Mouse (Mus musculus) CD4-positive, CD25-positive, alpha-beta regulatory T cell, adult 4 months (primary cell): ENCODE data around the gene Bckdhb. TPM values are rescaled to one million over a fixed set of nuclear protein-coding genes. Genes with fewer than 3 reads are reported as not detected.
"Not testable (repeated sequence)": the region's sequence is repeated elsewhere in the genome, so short reads cannot be mapped to it uniquely, and the experiment has no call there.

ENCODE experiments used
- ATAC-seq: one replicate; pipeline ENCODE4 v1.8.0; 2017
- polyA plus RNA-seq, 2 experiments: library from polyadenylated mRNA; unstranded; fragments of 100-300 nt; shearing (Covaris generic); gene quantifications; one replicate each; pipeline ENCODE4 v1.2.1; 2017

Gene Bckdhb
- polyA plus RNA-seq, 2 experiments from 2014 or later, result 11.6 to 14.2 TPM

GRCm38 (mm10) chr9:83964376-83964775 is 39.4 kb downstream of the Bckdhb start:
- ATAC-seq, result no peak

GRCm38 (mm10) chr9:83967439-83968050 is 42.6 kb downstream of the Bckdhb start:
- ATAC-seq, result no peak

- ATAC-seq, result no peak
Observed at GRCm38 (mm10) chr9:83969326-83969725, 44.4 kb downstream of the Bckdhb start.

- no peak for ATAC-seq
Observed at GRCm38 (mm10) chr9:83973467-83973866, 48.5 kb downstream of the Bckdhb start.

DNA sequence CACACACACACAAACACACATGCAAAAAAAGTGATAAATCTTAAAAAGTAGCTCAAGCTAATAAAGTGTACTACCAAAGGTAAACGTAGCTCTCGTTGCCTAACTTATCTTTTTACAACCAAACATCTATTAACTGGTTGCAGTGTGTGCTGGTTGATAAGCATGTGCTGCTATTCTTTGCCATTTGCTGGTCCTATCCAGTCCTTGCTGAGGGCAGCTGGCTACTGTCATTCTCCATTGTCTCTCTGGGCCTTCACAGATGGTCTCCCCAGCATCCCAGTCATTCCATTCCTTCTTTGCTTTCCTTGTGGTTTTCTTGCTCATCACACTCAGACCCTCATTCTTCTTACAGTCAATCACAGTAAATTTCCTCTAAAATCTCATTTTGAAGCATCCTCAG is 50.9 kb downstream of the Bckdhb start:
- no peak for ATAC-seq

DNA sequence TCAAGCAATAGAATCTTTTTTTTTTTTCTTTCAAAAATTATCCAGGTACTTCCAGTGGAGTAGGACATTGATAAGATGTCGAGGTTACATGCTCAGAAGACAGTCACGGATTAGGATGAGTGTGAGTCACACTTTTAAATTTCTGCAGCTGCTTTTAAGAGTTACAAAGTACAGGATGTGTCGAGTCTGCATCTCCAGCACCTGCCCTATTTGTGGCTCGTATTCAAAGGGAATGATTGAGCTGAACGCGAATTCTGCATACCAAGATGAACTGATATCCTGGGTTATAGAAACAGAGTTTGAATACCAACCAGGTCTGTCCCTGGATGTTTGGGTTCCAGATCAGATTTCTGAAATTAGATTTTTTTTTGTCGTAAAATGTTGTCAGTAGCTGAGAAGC is 56.3 kb downstream of the Bckdhb start:
- ATAC-seq, result no peak

DNA sequence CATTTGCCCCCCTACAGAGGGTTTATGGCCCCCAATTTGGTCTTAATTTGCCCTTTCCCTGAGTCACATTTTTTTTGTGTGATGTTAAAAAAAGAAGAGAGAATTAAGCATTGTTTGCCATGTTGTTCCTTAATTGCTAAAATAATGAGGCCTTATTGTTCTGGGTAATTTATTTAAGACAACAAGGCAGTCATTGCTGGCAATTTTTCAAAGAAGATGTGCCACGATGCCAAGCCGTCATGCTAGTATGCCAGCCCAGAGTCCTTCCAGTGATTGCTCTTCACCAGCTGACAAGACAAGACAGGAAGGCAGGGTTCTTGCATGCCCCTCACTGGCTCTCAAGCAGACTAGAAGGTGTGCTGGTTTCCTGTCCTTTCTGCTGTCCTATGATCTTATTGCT is 84.0 kb downstream of the Bckdhb start:
- no peak for ATAC-seq

DNA sequence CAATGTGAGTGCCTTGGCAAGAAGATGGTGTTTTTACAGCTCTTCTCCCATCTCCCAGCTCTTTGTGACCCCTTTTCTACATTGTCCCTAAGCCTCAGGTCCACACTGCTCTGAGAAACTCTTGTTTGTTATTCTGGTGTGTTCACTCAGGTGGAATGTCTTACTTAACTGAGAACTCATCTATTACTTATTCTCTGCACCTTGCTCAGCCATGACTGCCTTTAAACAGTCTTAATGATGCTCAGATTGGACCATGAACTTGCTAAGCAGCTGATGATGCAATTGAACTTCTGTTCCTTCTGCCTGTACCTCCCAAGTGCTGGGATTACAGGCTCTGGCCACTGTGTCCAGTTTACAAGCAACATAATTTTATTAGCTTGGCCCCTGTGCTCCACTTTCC is 86.2 kb downstream of the Bckdhb start:
- no peak for ATAC-seq

DNA sequence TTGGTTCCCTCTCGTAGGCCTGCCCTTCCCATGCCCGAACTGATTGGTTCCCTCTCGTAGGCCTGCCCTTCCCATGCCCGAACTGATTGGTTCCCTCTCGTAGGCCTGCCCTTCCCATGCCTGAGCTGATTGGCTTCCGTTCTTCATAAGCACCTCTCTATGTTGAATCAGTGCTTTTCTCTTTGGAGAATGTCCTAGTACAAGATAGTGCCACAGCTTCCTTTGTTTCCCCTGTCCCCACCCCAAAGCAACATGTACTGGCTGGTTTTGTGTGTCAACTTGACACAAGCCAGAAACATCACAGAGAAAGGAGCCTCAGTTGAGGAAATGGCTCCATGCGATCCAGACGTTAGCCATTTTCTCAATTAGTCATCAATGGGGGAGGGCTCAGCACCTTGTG is 93.2 kb downstream of the Bckdhb start:
- ATAC-seq, result not testable (repeated sequence)

DNA sequence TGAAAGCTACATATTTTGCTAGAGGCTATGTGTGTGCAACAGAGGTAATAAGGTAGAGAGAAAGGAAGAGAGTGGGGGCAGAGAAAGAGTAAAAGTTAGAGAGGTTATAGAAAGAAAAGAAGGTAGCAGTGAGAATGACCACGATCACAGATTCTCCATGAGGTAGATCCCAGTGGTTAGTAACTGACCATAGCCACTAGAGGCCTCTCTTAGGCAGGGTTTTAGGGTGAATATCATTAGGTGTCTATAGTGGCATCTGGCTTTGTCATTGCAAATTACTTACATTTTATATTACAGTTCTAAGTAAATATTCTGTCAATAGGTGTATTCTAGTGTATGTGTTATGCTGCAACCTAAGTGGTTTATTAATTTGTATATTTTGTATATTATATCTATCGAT is 94.7 kb downstream of the Bckdhb start:
- peak; percentile 61 for ATAC-seq

DNA sequence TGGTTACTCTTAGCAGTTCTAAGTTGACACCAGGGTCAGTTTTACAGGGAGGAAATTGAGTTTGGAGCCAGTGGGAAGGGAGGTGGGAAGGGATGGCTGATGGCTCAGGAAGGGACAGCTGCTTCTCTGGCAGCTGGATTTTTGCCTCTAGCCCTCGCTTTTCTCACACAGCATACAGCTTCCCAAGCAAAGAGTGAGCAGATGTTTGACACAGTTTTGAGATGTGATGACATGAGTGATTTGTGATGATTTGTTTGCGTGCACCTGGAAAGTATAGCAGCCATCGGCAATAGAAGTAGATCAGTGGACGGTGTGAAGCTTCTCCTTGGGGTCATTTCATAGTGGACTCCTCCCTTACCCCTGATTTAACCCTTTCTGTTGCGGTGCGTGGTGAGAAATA is 96.2 kb downstream of the Bckdhb start:
- no peak for ATAC-seq

DNA sequence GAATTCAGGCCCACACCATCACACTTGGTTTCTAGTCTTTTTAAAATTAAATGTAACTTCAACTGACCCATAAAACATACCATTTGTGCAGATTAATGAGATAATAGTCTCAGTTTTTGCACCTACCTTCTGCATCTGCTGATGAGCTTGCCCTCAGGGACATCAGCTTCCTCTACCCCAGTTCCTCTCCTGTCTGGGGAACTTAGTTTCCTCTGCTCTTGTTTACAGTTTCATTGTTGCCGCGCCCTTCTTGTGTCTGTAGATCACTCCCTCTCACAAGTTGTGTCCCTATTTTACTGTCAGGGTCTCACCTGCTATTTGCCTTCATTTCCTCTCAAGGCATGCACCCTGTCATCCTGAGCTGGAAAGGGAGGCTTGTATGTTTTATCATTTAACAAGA is 103.2 kb downstream of the Bckdhb start:
- ATAC-seq, result peak; percentile 39

DNA sequence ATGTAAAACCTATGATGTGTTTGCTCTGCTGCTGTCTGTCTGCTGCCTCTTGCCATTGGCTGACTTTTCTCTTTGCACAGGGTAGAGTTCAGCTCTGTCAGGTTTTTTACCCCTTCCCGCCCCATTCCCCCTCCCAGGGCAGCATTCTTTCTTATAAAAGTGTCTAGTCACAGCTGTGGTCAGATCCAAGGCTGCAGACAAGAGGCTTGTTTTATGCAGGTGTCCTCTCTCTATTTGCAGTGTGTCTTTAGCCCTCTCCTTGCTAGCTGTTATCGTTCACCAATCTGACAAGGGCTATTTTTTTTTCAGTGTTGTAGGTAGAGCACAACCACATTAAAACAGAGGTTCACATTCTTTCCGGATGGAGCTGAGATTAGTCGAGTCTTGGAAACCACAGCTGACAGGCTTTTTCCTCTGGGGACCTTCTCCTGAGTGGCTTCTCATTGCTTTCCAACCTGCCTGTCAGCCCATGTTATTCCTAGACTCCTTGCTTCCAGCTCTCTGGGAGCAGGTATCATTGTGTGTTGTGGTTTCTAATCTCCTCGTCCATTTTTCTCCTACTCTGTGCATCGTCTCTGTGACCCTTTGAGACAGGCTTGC is 105.8 kb downstream of the Bckdhb start:
- ATAC-seq, result peak; percentile 34

- ATAC-seq, result no peak
Observed at GRCm38 (mm10) chr9:84031406-84031805, 106.5 kb downstream of the Bckdhb start.

DNA sequence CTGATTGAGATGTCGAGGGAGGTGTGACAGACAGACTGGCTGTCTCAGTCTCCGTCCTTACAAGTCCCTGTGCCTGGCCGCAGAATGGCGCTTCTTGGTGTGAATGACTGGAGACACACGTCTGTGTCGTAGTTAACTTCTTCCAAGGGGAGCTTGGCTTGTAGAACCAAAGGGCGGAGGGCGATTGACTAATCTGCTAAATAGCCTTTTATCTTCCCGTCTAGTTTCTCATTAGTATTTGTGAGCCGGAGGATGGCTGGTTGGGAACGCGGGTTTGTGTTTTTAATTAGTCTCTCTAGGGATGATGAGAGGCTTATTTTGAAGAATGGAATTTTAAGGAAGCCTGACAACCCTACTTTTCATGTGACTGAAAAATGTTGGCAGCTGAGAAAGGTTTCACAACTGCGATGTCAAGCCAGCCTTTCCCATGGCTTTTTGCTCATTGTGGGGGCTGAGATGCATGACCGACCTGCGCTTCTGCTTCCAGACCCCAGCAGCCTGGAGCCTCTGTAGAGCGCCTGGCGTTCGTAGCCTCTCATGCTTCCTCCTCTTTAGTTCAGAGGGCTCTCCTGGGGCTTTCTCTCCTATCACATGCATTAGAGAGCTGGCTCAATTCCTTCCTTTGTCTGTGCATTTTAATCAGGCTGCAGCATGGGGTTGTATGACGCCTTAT is 107.9 kb downstream of the Bckdhb start:
- ATAC-seq, result no peak

- no peak for ATAC-seq
Observed at GRCm38 (mm10) chr9:84036046-84036445, 111.1 kb downstream of the Bckdhb start.

- ATAC-seq, result no peak
Observed at GRCm38 (mm10) chr9:84037224-84037623, 112.3 kb downstream of the Bckdhb start.

- ATAC-seq, result no peak
Observed at GRCm38 (mm10) chr9:84038946-84039345, 114.0 kb downstream of the Bckdhb start.

DNA sequence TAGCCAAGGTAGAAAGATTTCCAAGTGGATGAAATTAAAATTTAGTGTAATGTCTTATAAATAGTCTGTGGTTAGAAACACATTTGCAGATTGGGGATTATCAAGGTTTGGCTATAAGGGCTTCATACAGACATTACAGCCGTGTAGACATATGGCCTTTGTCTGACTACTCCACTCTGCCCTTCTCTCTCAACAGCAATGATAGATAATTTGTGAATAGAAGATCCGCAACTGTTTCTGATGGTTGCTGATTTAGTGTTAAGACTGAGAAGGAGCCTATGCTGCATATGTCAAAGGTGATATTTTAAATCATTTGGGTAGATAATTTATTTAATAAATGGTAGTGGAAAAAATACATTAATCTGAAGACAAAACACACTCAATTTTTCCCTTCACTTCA is 115.4 kb downstream of the Bckdhb start:
- no peak for ATAC-seq

- ATAC-seq, result peak; percentile 92
Observed at GRCm38 (mm10) chr9:84041631-84042277, 116.8 kb downstream of the Bckdhb start.

DNA sequence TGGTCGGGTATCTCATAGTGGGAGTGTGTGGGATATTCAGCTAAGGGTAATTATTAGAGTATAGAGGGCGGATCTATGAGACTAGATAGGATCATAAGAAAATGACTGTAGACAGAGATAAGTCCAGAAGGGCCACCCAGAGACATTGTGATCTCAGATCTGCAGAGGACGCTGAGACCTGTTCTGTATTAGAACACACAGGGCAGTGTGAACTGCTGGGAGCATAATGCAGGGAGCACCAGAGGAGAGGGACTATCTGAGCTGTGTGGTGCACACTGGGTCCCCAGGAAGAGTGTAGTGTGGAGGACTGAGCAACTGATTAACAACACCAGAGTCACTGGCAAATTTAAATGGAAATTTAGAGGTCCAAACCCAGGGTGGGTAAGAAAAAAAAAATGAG is 117.6 kb downstream of the Bckdhb start:
- no peak for ATAC-seq

DNA sequence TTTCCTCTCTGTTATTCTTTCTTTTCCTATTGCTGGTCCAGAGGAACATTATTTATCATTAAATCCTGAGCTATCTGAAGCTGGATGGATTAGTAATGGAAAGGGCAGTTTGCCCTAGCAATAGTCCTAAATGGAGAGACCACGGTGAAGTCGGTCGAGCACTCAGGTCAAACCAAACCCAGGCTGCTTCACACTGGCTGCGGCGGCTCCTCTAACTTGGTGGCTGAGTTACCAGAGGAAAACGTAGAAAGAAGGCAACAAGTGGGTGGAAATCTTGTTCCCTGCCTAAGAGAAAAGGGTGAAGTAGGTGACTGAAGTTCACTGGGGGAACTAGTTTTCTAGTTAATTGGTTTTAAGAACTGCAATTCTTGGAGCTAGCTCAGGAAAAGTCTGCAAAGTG is 119.2 kb downstream of the Bckdhb start:
- ATAC-seq, result no peak

GRCm38 (mm10) chr9:84045632-84046031 is 120.7 kb downstream of the Bckdhb start:
- ATAC-seq, result no peak

DNA sequence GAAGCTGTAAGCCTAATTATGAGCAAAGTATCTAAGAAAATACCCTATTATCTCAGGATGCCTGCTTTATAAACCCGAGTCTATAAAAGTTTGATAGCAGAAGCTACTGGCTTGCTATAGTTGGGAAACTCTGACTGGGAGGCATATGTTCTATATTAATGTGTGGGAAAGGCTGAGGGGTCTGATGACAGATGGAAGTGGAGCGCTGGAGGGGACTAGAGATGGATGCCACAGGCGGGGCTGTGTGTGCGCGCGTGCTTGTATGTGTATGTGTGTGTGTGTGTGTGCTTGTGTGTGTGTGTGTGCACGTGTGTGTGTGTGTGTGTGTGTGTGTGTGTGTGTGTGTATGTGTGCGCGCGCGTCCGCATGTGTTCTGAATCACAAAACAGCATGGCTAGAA is 121.4 kb downstream of the Bckdhb start:
- ATAC-seq, result no peak
